Comparison of ENCODE assay signal across 8 mouse cellular contexts in genomic region chr14:79515511-79516242, GRCm38 (mm10). TPM values are rescaled to one million over a fixed set of nuclear protein-coding genes. Genes with fewer than 3 reads are reported as not detected.
DNase-seq lines count a peak whose midpoint lies in the region; ATAC-seq and TF ChIP-seq lines count a peak whose summit lies in the region.

No protein-coding gene starts in this region.

- H3K9me3 ChIP-seq in erythroblast, embryonic 14.5 days (ENCODE audit: control insufficient read depth, low read length) = no peaks in the 10 kb centered on the region
- no peaks in the 10 kb centered on the region for H3K9me3 ChIP-seq in liver, embryonic 14.5 days (ENCODE audit: control insufficient read depth, low read length)
- H3K9me3 ChIP-seq in heart, embryonic 10.5 days = no peaks in the 10 kb centered on the region

- no peak for TF ChIP-seq EP300 in liver, embryonic 14.5 days (IDR thresholded peaks at IDR 0.05; ENCODE audit: low read depth)

- H3K4me3 ChIP-seq in erythroblast, embryonic 14.5 days (replicated peaks) = peak overlapping the region; percentile 59
- peak overlapping the region; percentile 43 to 44 for H3K4me3 ChIP-seq in liver, embryonic 14.5 days (ENCODE audit: insufficient read depth in 1 of 2, low read depth in 2 of 2, low read length in 2 of 2)
- H3K4me3 ChIP-seq in spleen, adult 2 months (ENCODE audit: extremely low read depth, insufficient read depth, insufficient read length) = peak overlapping the region; percentile 74
- H3K4me3 ChIP-seq in heart, embryonic 10.5 days = no peak overlapping the region

- no peaks in the 10 kb centered on the region for H3K27me3 ChIP-seq in erythroblast, embryonic 14.5 days (ENCODE audit: control insufficient read depth)
- no peaks in the 10 kb centered on the region for H3K27me3 ChIP-seq in liver, embryonic 14.5 days (ENCODE audit: control insufficient read depth, insufficient read depth, low read length)
- no peaks in the 10 kb centered on the region for H3K27me3 ChIP-seq in spleen, adult 2 months (ENCODE audit: control insufficient read depth, insufficient read depth, low read length)
- no peaks in the 10 kb centered on the region for H3K27me3 ChIP-seq in heart, embryonic 10.5 days (ENCODE audit: insufficient read depth, poor library complexity, severe bottlenecking)

- peaks cover 22% of the 10 kb centered on the region for H3K36me3 ChIP-seq in erythroblast, embryonic 14.5 days (ENCODE audit: control insufficient read depth)
- no peaks in the 10 kb centered on the region for H3K36me3 ChIP-seq in liver, embryonic 14.5 days (replicated peaks; ENCODE audit: control insufficient read depth, insufficient read depth, low read depth)
- no peaks in the 10 kb centered on the region for H3K36me3 ChIP-seq in spleen, adult 2 months (ENCODE audit: control insufficient read depth, insufficient read depth, low read length)
- H3K36me3 ChIP-seq in heart, embryonic 10.5 days = no peaks in the 10 kb centered on the region

- peak overlapping the region; percentile 71 for H3K27ac ChIP-seq in liver, embryonic 14.5 days
- H3K27ac ChIP-seq in spleen, adult 2 months (ENCODE audit: insufficient read depth, low read length) = peak overlapping the region; percentile 84
- no peak overlapping the region for H3K27ac ChIP-seq in heart, embryonic 10.5 days

- H3K9ac ChIP-seq in liver, embryonic 14.5 days (replicated peaks) = peak overlapping the region; percentile 64

- 15% methylated on average over 8 of the region's 8 CpGs for WGBS in liver, embryonic 14.5 days (ENCODE audit: insufficient replicate concordance)
- 8% methylated on average over 8 of the region's 8 CpGs for WGBS in spleen, adult 2 months
- WGBS in heart, embryonic 10.5 days = 81% methylated on average over 8 of the region's 8 CpGs

- peak; percentile 74 for ATAC-seq in liver, embryonic 14.5 days (ENCODE audit: insufficient read depth)

- peak; percentile 93 for DNase-seq in heart, adult 11 months
- no peak for DNase-seq in heart, postnatal 10 days
- DNase-seq in liver, embryonic 14.5 days (ENCODE audit: low read depth in 3 of 3, low spot score in 3 of 3) = peak in 1 of 3 experiments; percentile 65
- DNase-seq in spleen, adult 2 months (ENCODE audit: low read depth in 1 of 2, low spot score in 2 of 2) = peak; percentile 77 to 86
- DNase-seq in layer of hippocampus, postnatal 36 days = no peak
- no peak for DNase-seq in cerebellum, postnatal 36 days
- DNase-seq in heart, embryonic 10.5 days (ENCODE audit: low spot score) = no peak

- peak overlapping the region; percentile 76 for H3K4me2 ChIP-seq in liver, embryonic 14.5 days (ENCODE audit: low read depth)

- no peak for TF ChIP-seq CTCF in liver, embryonic 14.5 days (IDR thresholded peaks at IDR 0.05; ENCODE audit: low read depth)
- TF ChIP-seq CTCF in spleen, adult 2 months (IDR thresholded peaks at IDR 0.05; ENCODE audit: extremely low read depth, insufficient read depth, insufficient read length, insufficient replicate concordance) = no peak

- peaks cover 76% of the 10 kb centered on the region for H3K4me1 ChIP-seq in erythroblast, embryonic 14.5 days (ENCODE audit: control insufficient read depth)
- peaks cover 26 to 41% of the 10 kb centered on the region in 2 experiments for H3K4me1 ChIP-seq in liver, embryonic 14.5 days (replicated peaks; ENCODE audit: control insufficient read depth in 2 of 2, insufficient read depth in 2 of 2, low read length in 1 of 2)
- peaks cover 3% of the 10 kb centered on the region for H3K4me1 ChIP-seq in spleen, adult 2 months (ENCODE audit: control insufficient read depth, insufficient read depth, insufficient read length)
- H3K4me1 ChIP-seq in heart, embryonic 10.5 days = peaks cover 15% of the 10 kb centered on the region; the same call in 1 of the 2 replicates

- TF ChIP-seq POLR2A in spleen, adult 2 months (IDR thresholded peaks at IDR 0.05; ENCODE audit: low read depth, low read length) = peak; percentile 81

- intact Hi-C loops in heart, postnatal 10 days (cut with DNase I) = no loop called here

RNA-seq across cellular contexts. Expression of gene Wbp4, which starts 34.4 kb away (rescaled TPM):
- 10 to 100 TPM; 22.8 to 24.8 TPM for total RNA-seq in heart, postnatal 10 days (2021)
- 0.82 and 0.86 TPM in 2 replicates for polyA plus RNA-seq in erythroblast, embryonic 14.5 days (2012)
- polyA plus RNA-seq in liver, embryonic 14.5 days (2012; rRNA removed) = 3.1 and 6.2 TPM in 2 replicates
- polyA plus RNA-seq in liver, embryonic 14.5 days (2014; fragmentation: Nextera tagmentation; extraction: Ambion mirVana) = 14.2 and 16.8 TPM in 2 replicates
- polyA plus RNA-seq in spleen, adult 2 months (2012; rRNA removed) = 2.6 and 3.7 TPM in 2 replicates
- 10 to 100 TPM; 55.4 to 56.7 TPM for total RNA-seq in layer of hippocampus, postnatal 36 days (2021)
- polyA plus RNA-seq in heart, embryonic 10.5 days (2016; fragmentation: Nextera tagmentation; extraction: Ambion mirVana) = 28.4 and 33.6 TPM in 2 replicates

RNA-seq across cellular contexts. Expression of gene Elf1, which starts 34.7 kb away (rescaled TPM):
- 10 to 100 TPM; 21.3 to 23.3 TPM for total RNA-seq in heart, postnatal 10 days (2021)
- polyA plus RNA-seq in erythroblast, embryonic 14.5 days (2012) = 0.65 and 0.69 TPM in 2 replicates
- 6.0 and 9.3 TPM in 2 replicates for polyA plus RNA-seq in liver, embryonic 14.5 days (2012; rRNA removed)
- polyA plus RNA-seq in liver, embryonic 14.5 days (2014; fragmentation: Nextera tagmentation; extraction: Ambion mirVana) = 8.7 and 9.9 TPM in 2 replicates
- polyA plus RNA-seq in spleen, adult 2 months (2012; rRNA removed) = 22.5 and 26.7 TPM in 2 replicates
- 1 to 10 TPM; 5.0 to 5.2 TPM for total RNA-seq in layer of hippocampus, postnatal 36 days (2021)
- polyA plus RNA-seq in heart, embryonic 10.5 days (2016; fragmentation: Nextera tagmentation; extraction: Ambion mirVana) = 7.4 and 7.5 TPM in 2 replicates

Comparison
In these comparisons a context has a peak if more than half of its experiments do, and no peak if none do; other contexts are left out.
1. DNase-seq: peak in heart, adult 11 months (single experiment) and spleen, adult 2 months (2 of 2); none in heart, postnatal 10 days (0 of 2), layer of hippocampus, postnatal 36 days (0 of 2), cerebellum, postnatal 36 days (0 of 2) and heart, embryonic 10.5 days (single experiment).